Comparison of ENCODE assay signal across 8 mouse cellular contexts in the genomic region with DNA sequence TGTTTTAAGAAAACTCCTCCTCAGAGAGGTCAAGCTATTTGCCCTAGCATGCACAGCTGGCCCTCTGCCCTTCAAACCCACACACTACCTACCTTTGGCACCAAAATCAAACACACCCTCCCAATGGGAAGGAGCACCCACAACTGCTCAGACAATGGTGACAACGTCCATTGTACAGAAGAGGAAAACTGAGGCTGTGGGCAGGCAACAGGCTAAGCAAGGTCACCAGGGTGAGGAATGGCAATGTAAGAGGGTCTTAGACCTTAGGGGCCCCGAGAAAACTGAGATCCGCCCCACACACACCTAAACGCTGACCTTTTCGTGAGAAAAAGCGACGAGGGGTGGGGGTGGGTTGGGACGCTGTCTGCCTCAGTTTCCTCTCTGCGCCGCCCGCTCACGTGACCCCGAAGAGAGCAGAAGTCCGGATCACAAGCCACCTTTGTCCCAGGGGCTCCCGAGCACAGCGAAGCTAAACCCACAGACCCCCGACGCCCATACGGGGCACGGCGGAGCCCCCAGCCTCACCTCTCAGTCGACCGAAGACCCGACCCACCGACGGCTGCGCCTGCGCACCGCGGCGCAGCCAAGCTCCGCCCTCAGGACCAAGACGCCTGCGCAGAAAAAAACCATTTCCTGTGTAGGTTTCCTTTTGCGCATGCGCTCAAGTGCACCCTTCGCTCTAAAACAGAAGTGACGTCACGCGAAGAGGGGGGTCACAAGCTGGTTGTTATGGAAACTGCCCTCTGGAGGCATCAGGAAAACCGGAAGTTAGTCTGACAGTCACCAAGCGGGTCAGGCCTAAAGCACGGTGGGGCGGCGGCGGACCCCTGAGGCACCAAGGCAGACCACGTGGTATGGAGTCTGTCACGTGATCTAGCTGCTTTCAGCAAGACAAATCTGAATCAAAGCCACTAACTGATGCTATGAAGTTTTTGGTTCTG. TPM values are rescaled to one million over a fixed set of nuclear protein-coding genes. Genes with fewer than 3 reads are reported as not detected.
DNase-seq lines count a peak whose midpoint lies in the region; ATAC-seq lines count a peak whose summit lies in the region.

A gene (minus strand): TSS at position 579 of the 941 bp plus-strand sequence.

- DNase-seq in adrenal gland, adult (ENCODE audit: inconsistent age in 2 of 2, low spot score in 1 of 2) = peak; percentile 99 to 100
- peak; percentile 100 for DNase-seq in embryo, embryonic 10.5 days (ENCODE audit: low spot score)
- DNase-seq in gastrocnemius, postnatal 14 days = peak; percentile 98
- peak; percentile 98 to 100 for DNase-seq in left cerebral cortex, postnatal 10 days (ENCODE audit: extremely low spot score in 1 of 2, low spot score in 2 of 2)
- DNase-seq in right cerebral cortex, postnatal 25 days = peak; percentile 99
- peak; percentile 98 to 99 for DNase-seq in urinary bladder, postnatal 4 days (ENCODE audit: low spot score in 2 of 2)

- ATAC-seq in inflammation-experienced regulatory T-cells, adult 6 months = peak; percentile 89
- ATAC-seq in megakaryocyte-erythroid progenitor cell, adult 5-6 weeks (replicated peaks; ENCODE audit: low FRiP score, low TSS enrichment, poor library complexity, severe bottlenecking) = peak; percentile 88

- intact Hi-C loops in gastrocnemius, postnatal 14 days (cut with DNase I; ENCODE audit: low total_unique reads) = no loop called here
- intact Hi-C loops in left cerebral cortex, postnatal 10 days (cut with DNase I) = no loop called here

RNA-seq across cellular contexts. Expression of the gene that starts here (rescaled TPM):
- total RNA-seq in gastrocnemius, postnatal 14 days (2021) = 10 to 100 TPM; 78.6 to 79.9 TPM
- 10 to 100 TPM; 66.4 to 86.5 (median 71.0) TPM for polyA plus RNA-seq in inflammation-experienced regulatory T-cells, adult 6 months (2017; shearing (Covaris generic))
- 100 to 1,000 TPM; 187 to 196 TPM for total RNA-seq in left cerebral cortex, postnatal 10 days (2021)
- total RNA-seq in megakaryocyte-erythroid progenitor cell, adult 5-6 weeks (2014; fragmentation: Nextera tagmentation) = 59.4 and 61.4 TPM in 2 replicates
- 34.2 and 41.6 TPM in 2 replicates for total RNA-seq in megakaryocyte-erythroid progenitor cell, adult 5-6 weeks (2017)

Comparison
In these comparisons a context has a peak if more than half of its experiments do, and no peak if none do; other contexts are left out.
1. Peak in every context shown above with its lines: DNase-seq and ATAC-seq.